9 mouse cellular contexts compared by ENCODE assay signal in genomic region chr2:151866487-151866886, GRCm38 (mm10). TPM values are rescaled to one million over a fixed set of nuclear protein-coding genes. Genes with fewer than 3 reads are reported as not detected.
DNase-seq lines count a peak whose midpoint lies in the region; ATAC-seq and TF ChIP-seq lines count a peak whose summit lies in the region.
"Had no signal": no experiment of that assay in that cellular context is flagged by ENCODE, and none has a peak within 500 bp of the region (broad histone marks: within the 10 kb centered on the region; RNA-seq: fewer than 3 reads in every experiment).

No protein-coding gene starts in this region.

- H3K4me1 ChIP-seq in liver, adult 2 months (ENCODE audit: control insufficient read depth, insufficient read depth, low read length), result no peaks in the 10 kb centered on the region
- H3K4me1 ChIP-seq in liver, embryonic 12.5 days, result no peaks in the 10 kb centered on the region
- peaks cover 2% of the 10 kb centered on the region; the same call in 1 of the 2 replicates for H3K4me1 ChIP-seq in forebrain, embryonic 14.5 days (ENCODE audit: control insufficient read depth, insufficient read depth, low read length)
- peaks cover 15% of the 10 kb centered on the region for H3K4me1 ChIP-seq in limb, embryonic 10.5 days
- no peaks in the 10 kb centered on the region for H3K4me1 ChIP-seq in neural tube, embryonic 14.5 days (ENCODE audit: control insufficient read depth, insufficient read depth, low read length)
- H3K4me1 ChIP-seq: embryonic facial prominence, embryonic 13.5 days had no signal

- TF ChIP-seq POLR2A in liver, adult 2 months (IDR thresholded peaks at IDR 0.05; ENCODE audit: extremely low read depth, insufficient read depth, low read length), result no peak
- no peak for TF ChIP-seq POLR2A in brain, embryonic 14.5 days (IDR thresholded peaks at IDR 0.05; ENCODE audit: borderline replicate concordance, extremely low read depth, insufficient read depth, insufficient read length, poor library complexity, severe bottlenecking)

- no peak for ATAC-seq in liver, embryonic 12.5 days
- peak; percentile 42; the same call in 1 of the 2 replicates for ATAC-seq in forebrain, embryonic 14.5 days
- ATAC-seq in neural tube, embryonic 14.5 days (ENCODE audit: low read depth), result peak; percentile 65; the same call in 1 of the 2 replicates

- no peaks in the 10 kb centered on the region for H3K27me3 ChIP-seq in liver, adult 2 months (ENCODE audit: control insufficient read depth, insufficient read depth, low read length)
- peaks cover 8% of the 10 kb centered on the region for H3K27me3 ChIP-seq in liver, embryonic 12.5 days (replicated peaks)
- no peaks in the 10 kb centered on the region for H3K27me3 ChIP-seq in forebrain, embryonic 14.5 days (replicated peaks; ENCODE audit: control insufficient read depth, insufficient read depth, low read length)
- no peaks in the 10 kb centered on the region for H3K27me3 ChIP-seq in limb, embryonic 10.5 days (ENCODE audit: low read depth, poor library complexity, severe bottlenecking)
- no peaks in the 10 kb centered on the region for H3K27me3 ChIP-seq in neural tube, embryonic 14.5 days (ENCODE audit: control insufficient read depth, insufficient read depth, low read length)
- H3K27me3 ChIP-seq: embryonic facial prominence, embryonic 13.5 days had no signal

- no peak overlapping the region for H3K27ac ChIP-seq in liver, adult 2 months (replicated peaks; ENCODE audit: insufficient read depth, low read depth, low read length)
- no peak overlapping the region for H3K27ac ChIP-seq in liver, embryonic 12.5 days
- H3K27ac ChIP-seq in forebrain, embryonic 14.5 days (ENCODE audit: low read depth, low read length), result no peak overlapping the region
- H3K27ac ChIP-seq in limb, embryonic 10.5 days, result no peak overlapping the region
- no peak overlapping the region for H3K27ac ChIP-seq in neural tube, embryonic 14.5 days (ENCODE audit: low read depth, low read length)
- H3K27ac ChIP-seq: embryonic facial prominence, embryonic 13.5 days had no signal

- no peak overlapping the region for H3K4me3 ChIP-seq in liver, adult 2 months (ENCODE audit: insufficient read depth, low read depth, low read length)
- no peak overlapping the region for H3K4me3 ChIP-seq in liver, embryonic 12.5 days
- no peak overlapping the region for H3K4me3 ChIP-seq in forebrain, embryonic 14.5 days (ENCODE audit: low read depth, low read length)
- no peak overlapping the region for H3K4me3 ChIP-seq in limb, embryonic 10.5 days
- H3K4me3 ChIP-seq in neural tube, embryonic 14.5 days (ENCODE audit: low read depth, low read length), result no peak overlapping the region
- H3K4me3 ChIP-seq: embryonic facial prominence, embryonic 13.5 days had no signal

- H3K9ac ChIP-seq in liver, adult 2 months (ENCODE audit: low read depth, low read length), result no peak overlapping the region
- H3K9ac ChIP-seq in liver, embryonic 12.5 days, result no peak overlapping the region
- no peak overlapping the region for H3K9ac ChIP-seq in forebrain, embryonic 14.5 days (ENCODE audit: low read length)
- H3K9ac ChIP-seq in neural tube, embryonic 14.5 days (replicated peaks; ENCODE audit: low read depth, low read length), result no peak overlapping the region
- H3K9ac ChIP-seq: embryonic facial prominence, embryonic 13.5 days had no signal

- peak; percentile 47; the same call in 1 of the 2 replicates for TF ChIP-seq CTCF in liver, adult 2 months (IDR thresholded peaks at IDR 0.05; ENCODE audit: low read depth, low read length)
- peak; percentile 68; the same call in 1 of the 2 replicates for TF ChIP-seq CTCF in brain, embryonic 14.5 days (IDR thresholded peaks at IDR 0.05; ENCODE audit: borderline replicate concordance, extremely low read depth, insufficient read depth, insufficient read length)

- WGBS in liver, adult 2 months, result 21% methylated on average over 4 of the region's 4 CpGs
- 28% methylated on average over 4 of the region's 4 CpGs for WGBS in liver, embryonic 12.5 days (ENCODE audit: insufficient replicate concordance)
- 48% methylated on average over 4 of the region's 4 CpGs for WGBS in forebrain, embryonic 14.5 days
- WGBS in limb, embryonic 10.5 days, result 39% methylated on average over 4 of the region's 4 CpGs
- WGBS in neural tube, embryonic 14.5 days, result 38% methylated on average over 4 of the region's 4 CpGs

- H3K79me2 ChIP-seq in liver, adult 2 months (ENCODE audit: control insufficient read depth, insufficient read depth, low read length), result no peaks in the 10 kb centered on the region

- no peak overlapping the region for H3K4me2 ChIP-seq in liver, embryonic 12.5 days
- H3K4me2 ChIP-seq in forebrain, embryonic 14.5 days (ENCODE audit: low read length), result no peak overlapping the region
- no peak overlapping the region for H3K4me2 ChIP-seq in neural tube, embryonic 14.5 days (ENCODE audit: low read depth, low read length)
- H3K4me2 ChIP-seq: embryonic facial prominence, embryonic 13.5 days had no signal

- peak; percentile 5 for DNase-seq in liver, adult 2 months (ENCODE audit: extremely low read depth, low read depth, low spot score)
- peak; percentile 68 for DNase-seq in brain, embryonic 14.5 days (ENCODE audit: low read depth)
- DNase-seq in forebrain, embryonic 14.5 days (ENCODE audit: low spot score), result peak; percentile 51
- DNase-seq in kidney, adult 8-10 months, result peak; percentile 14 to 66
- peak; percentile 75 for DNase-seq in limb, embryonic 10.5 days (ENCODE audit: low spot score)
- DNase-seq in yolk sac, embryonic 10.5 days (ENCODE audit: low spot score), result no peak

- no peaks in the 10 kb centered on the region for H3K36me3 ChIP-seq in liver, adult 2 months (ENCODE audit: control insufficient read depth, insufficient read depth, low read length)
- H3K36me3 ChIP-seq in liver, embryonic 12.5 days, result no peaks in the 10 kb centered on the region
- no peaks in the 10 kb centered on the region for H3K36me3 ChIP-seq in forebrain, embryonic 14.5 days (ENCODE audit: control insufficient read depth, insufficient read depth, low read length)
- H3K36me3 ChIP-seq in limb, embryonic 10.5 days, result peaks cover 26% of the 10 kb centered on the region
- no peaks in the 10 kb centered on the region for H3K36me3 ChIP-seq in neural tube, embryonic 14.5 days (ENCODE audit: control insufficient read depth, insufficient read depth, low read length)
- H3K36me3 ChIP-seq: embryonic facial prominence, embryonic 13.5 days had no signal

- H3K9me3 ChIP-seq in liver, embryonic 12.5 days (replicated peaks), result no peaks in the 10 kb centered on the region
- no peaks in the 10 kb centered on the region for H3K9me3 ChIP-seq in forebrain, embryonic 14.5 days (replicated peaks; ENCODE audit: control insufficient read depth, low read length)
- H3K9me3 ChIP-seq in limb, embryonic 10.5 days (replicated peaks), result no peaks in the 10 kb centered on the region
- H3K9me3 ChIP-seq in neural tube, embryonic 14.5 days (ENCODE audit: control insufficient read depth, low read length), result no peaks in the 10 kb centered on the region
- H3K9me3 ChIP-seq: embryonic facial prominence, embryonic 13.5 days had no signal

RNA-seq across cellular contexts. Expression of gene Rspo4, which starts 23.8 kb away (rescaled TPM):
- not detected in 2 replicates for total RNA-seq in liver, adult 2 months (2014; rRNA removed)
- not detected in 2 replicates for polyA plus RNA-seq in liver, adult 2 months (2012; rRNA removed)
- polyA plus RNA-seq in liver, embryonic 12.5 days (2016; fragmentation: Nextera tagmentation; extraction: Ambion mirVana), result 0.11 TPM in 1 of 2 replicates, not detected in the other
- 0.15 and 0.22 TPM in 2 replicates for polyA plus RNA-seq in brain, embryonic 14.5 days (2012; rRNA removed)
- polyA plus RNA-seq in forebrain, embryonic 14.5 days (2014; fragmentation: Nextera tagmentation; extraction: Ambion mirVana), result 0.17 TPM in 1 of 2 replicates, not detected in the other
- polyA plus RNA-seq in limb, embryonic 10.5 days (2016; fragmentation: Nextera tagmentation; extraction: Ambion mirVana), result 18.5 and 28.9 TPM in 2 replicates
- polyA plus RNA-seq in neural tube, embryonic 14.5 days (2014; fragmentation: Nextera tagmentation; extraction: Ambion mirVana), result 0.39 and 0.46 TPM in 2 replicates

RNA-seq across cellular contexts. Expression of gene Angpt4, which starts 44.5 kb away (rescaled TPM):
- total RNA-seq in liver, adult 2 months (2014; rRNA removed), result under 0.01 and 0.13 TPM in 2 replicates
- polyA plus RNA-seq in liver, adult 2 months (2012; rRNA removed), result 0.10 and 0.19 TPM in 2 replicates
- polyA plus RNA-seq in liver, embryonic 12.5 days (2016; fragmentation: Nextera tagmentation; extraction: Ambion mirVana), result 0.05 and 0.08 TPM in 2 replicates
- 0.06 and 0.12 TPM in 2 replicates for polyA plus RNA-seq in brain, embryonic 14.5 days (2012; rRNA removed)
- polyA plus RNA-seq in forebrain, embryonic 14.5 days (2014; fragmentation: Nextera tagmentation; extraction: Ambion mirVana), result 0.21 TPM in 1 of 2 replicates, not detected in the other
- polyA plus RNA-seq in limb, embryonic 10.5 days (2016; fragmentation: Nextera tagmentation; extraction: Ambion mirVana), result 0.46 and 0.48 TPM in 2 replicates
- 0.11 and 0.62 TPM in 2 replicates for polyA plus RNA-seq in neural tube, embryonic 14.5 days (2014; fragmentation: Nextera tagmentation; extraction: Ambion mirVana)

Comparison
In these comparisons a context has a peak if more than half of its experiments do, and no peak if none do; other contexts are left out.
1. RNA of gene Rspo4, which starts 23.8 kb away (polyA plus RNA-seq): 18.5 to 28.9 TPM in limb, embryonic 10.5 days; 0.39 to 0.46 TPM in neural tube, embryonic 14.5 days, 0.15 to 0.22 TPM in brain, embryonic 14.5 days, 0.17 TPM in forebrain, embryonic 14.5 days, 0.11 TPM in liver, embryonic 12.5 days and not detected in liver, adult 2 months; every median in the first group is over 10 times any median in the second.